Mouse (Mus musculus) heart, postnatal 14 days (tissue): ENCODE results near the gene Npepps. TPM values are rescaled to one million over a fixed set of nuclear protein-coding genes. Genes with fewer than 3 reads are reported as not detected.
"Not testable (repeated sequence)": the region's sequence is repeated elsewhere in the genome, so short reads cannot be mapped to it uniquely, and the experiment has no call there.

Experiments used
- DNase-seq, 2 experiments: peaks; one replicate each; pipeline ENCODE4 v3.0.0; 2021 to 2022
- intact Hi-C: fragments of 180-260 bp; cut with DNase I; formaldehyde crosslinking; loops from one replicate; pipeline ENCODE4 v1.15.1; 2025
- long read RNA-seq, 2 experiments: library from polyadenylated mRNA; stranded (forward); transcript quantifications; one replicate each; pipeline ENCODE4 v2.0.0; 2021
- total RNA-seq, 2 experiments: library from RNA; stranded (reverse); gene quantifications; 2 replicates each; pipeline ENCODE4 v1.2.3; 2021

The Npepps gene
- 10 to 100 TPM; 65.4 to 70.8 TPM for total RNA-seq
- long read RNA-seq, experiment 1, full-length matches to known transcripts: 28 of 42 reads
- long read RNA-seq, experiment 1, partial matches to known transcripts: 9 of 42 reads
- long read RNA-seq, experiment 1, other reads (novel, unspliced or antisense): 5 of 42 reads
- long read RNA-seq, experiment 2, full-length matches to known transcripts: 23 of 34 reads
- long read RNA-seq, experiment 2, partial matches to known transcripts: 6 of 34 reads
- long read RNA-seq, experiment 2, other reads (novel, unspliced or antisense): 5 of 34 reads

- DNase-seq: peak; percentile 81 to 88
- intact Hi-C loops: loop anchor here (2.0 kb wide), 2 partner anchors 20 to 34 kb away; partner anchors contain the start of gene Mrpl45
Observed at GRCm38 (mm10) chr11:97280216-97280861, at the start of gene Npepps. Npepps (minus strand) TSS chr11:97280638.

GRCm38 (mm10) chr11:97328148-97328547, 47.7 kb upstream of the Npepps start:
- intact Hi-C loops: loop anchor here (5.0 to 10.0 kb wide), 2 partner anchors 131 to 253 kb away; no protein-coding TSS in a partner anchor
- peak; percentile 66 to 77 for DNase-seq

- intact Hi-C loops: loop anchor here (5.0 to 10.0 kb wide), 2 partner anchors 128 to 250 kb away; no protein-coding TSS in a partner anchor
- DNase-seq: no peak
Observed at GRCm38 (mm10) chr11:97325224-97325623, 44.8 kb upstream of the Npepps start.

DNA sequence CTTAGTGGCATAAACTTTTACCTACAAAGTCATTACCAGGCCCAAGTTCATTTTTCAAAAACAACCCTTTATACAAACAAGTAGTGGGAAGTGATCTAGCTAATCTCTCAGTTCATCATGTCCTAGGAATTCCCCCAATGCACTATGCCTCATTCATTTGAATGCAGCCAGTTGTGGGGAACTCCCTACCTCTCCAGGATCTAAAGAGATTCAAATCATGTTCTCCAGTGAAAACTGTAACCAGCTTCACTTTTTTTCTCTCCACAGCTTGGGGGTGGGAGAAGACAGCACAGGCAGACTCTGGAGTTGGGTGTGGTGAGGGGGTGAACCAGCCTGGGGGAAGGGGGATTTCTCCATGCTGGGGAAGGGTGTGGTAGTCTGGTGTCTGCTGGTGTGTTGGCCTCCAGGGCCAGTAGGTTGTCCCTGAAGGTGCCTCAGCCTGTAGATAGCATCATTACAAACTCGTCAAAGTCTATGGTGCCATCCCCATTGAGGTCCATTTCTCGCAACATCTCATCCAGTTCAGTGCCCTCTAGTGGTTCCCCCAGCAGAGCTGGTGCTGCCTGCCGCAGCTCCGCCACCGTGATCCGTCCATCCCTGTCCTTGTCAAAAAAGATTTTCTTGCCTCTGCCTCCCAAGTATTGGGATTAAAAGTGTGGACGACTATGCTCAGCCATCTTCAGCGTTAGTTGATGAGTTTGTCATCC, 41.6 kb upstream of the Npepps start:
- not testable (repeated sequence) for DNase-seq
- intact Hi-C loops: loop anchor here (10.0 kb wide), 1 partner anchor 247 kb away; no protein-coding TSS in a partner anchor

GRCm38 (mm10) chr11:97321197-97321596, 40.8 kb upstream of the Npepps start:
- DNase-seq: no peak
- intact Hi-C loops: loop anchor here (10.0 kb wide), 1 partner anchor 246 kb away; no protein-coding TSS in a partner anchor

DNA sequence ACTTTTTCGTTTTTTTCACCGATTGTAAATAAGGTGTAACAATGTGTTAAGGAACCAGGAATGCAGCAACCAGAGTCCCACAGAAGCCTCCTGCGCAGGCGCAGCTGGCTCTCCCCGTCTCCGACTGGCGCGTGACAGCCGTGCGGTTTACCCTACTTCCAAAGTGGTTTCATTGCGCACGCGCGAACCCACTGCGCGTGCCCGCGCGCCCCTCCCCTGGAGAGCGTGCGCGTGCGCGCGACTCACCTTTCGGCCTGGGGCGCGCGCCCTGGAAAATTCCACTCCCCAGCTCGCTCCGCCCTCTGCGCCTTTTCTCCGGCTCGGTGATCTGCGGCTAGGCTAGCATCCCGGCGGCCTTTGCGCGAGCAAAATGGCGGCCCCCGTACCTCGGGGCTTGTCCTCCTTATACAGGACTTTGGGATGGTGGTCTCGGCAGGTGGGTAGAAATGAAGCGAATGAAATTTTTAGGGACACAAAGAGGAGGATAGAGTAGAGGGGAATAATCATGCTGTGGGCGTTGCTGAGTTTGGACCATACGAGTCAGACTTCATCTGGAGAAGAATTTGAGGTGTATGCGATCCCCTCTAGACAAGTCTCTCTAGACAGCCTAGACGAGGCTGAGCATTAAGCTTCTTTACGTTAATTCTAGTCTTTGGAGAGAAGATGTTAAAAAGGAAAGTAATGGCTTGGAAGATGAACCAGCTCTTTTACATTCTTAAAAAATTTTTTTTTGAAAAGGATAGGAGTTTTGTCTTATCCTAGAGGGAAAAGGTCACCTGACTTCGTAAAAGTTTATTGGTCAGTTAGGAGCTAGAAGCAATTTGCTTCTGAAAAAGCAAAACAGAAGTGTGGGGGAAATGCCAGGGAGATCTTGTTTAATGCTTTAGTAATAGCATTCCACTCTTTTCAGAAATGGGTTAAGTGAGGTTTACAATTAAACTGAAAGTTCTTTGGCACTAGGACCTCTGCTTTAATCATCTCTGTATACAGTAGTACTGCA, 35.4 kb upstream of the Npepps start, which contains the start of gene Mrpl45:
TSS of gene Mrpl45 (plus strand) at position 213 of the 1,000 bp plus-strand sequence.
- intact Hi-C loops: loop anchor here (2.0 to 10.0 kb wide), 2 partner anchors 35 to 51 kb away; partner anchors contain the start of gene Npepps

DNA sequence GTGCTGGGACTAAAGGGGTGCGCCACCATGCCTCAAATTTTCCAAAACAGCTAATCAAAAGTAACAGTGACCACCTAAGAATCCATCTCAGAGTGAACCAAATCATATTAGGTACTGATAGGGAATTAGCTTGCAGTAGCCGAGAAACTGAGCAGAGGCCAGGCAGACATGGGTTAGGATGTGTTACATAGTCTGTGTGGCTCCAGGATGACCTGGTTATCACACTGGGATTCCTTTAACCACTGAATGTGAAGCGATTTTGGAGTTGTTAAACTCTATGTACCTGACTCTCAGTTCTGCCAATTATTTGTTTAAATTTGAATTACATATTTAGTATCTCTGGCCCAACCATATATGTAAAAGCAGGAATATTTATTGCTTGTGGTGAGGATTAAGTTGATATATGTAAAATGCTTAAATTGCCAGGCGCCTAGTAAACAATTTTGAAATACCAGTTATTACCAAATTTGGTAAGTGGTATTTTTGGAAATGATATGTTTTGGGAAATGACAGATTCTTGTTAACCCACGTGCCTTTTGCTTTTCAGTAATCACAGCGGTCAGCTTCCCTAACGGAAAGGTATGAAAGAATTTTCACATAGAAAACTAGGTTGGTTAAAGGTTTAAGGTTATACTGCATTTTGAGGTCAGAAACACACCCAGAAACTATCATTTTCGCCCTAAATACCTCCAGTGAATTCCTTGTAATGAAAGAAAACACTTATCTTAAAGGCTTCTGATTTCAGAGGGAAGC, 34.5 kb upstream of the Npepps start:
- DNase-seq: no peak
- intact Hi-C loops: loop anchor here (2.0 to 10.0 kb wide), 4 partner anchors 34 to 118 kb away; partner anchors contain the start of gene Npepps

More for the DNA sequence above, 35.4 kb upstream of the Npepps start, which contains the start of gene Mrpl45:
- DNase-seq: peak; percentile 99 to 100

DNA sequence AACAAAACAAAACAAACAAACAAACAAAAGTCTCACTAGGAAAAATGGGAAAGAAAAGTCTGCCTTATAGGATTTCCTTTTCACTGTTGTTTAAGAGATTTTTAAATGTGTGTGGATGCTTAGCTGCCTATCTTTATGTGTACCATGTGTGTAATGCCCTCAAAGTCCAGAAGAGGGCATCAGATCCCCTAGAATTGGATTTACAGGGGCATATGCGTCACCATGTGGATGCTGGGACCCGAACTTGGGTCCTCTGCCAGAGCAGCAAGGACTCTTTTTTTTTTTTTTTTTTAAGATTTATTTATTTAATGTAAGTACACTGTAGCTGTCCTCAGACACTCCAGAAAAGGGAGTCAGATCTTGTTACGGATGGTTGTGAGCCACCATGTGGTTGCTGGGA, 33.7 kb upstream of the Npepps start:
- no peak for DNase-seq
- intact Hi-C loops: loop anchor here (2.0 to 10.0 kb wide), 4 partner anchors 33 to 117 kb away; partner anchors contain the start of gene Npepps

DNA sequence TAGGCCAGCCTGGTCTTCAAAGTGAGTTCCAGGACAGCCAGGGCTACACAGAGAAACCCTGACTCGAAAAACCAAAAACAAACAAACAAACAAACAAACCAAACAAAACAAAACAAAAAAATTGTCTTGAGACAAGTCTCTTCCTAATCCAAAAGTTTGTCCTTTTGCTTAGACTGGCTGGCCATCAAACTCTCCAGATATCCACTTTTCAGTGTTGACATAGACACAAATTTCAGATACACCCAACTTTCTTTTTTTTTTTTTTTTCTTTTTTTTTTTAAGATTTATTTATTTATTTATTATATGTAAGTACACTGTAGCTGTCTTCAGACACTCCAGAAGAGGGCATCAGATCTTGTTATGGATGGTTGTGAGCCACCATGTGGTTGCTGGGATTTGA, 32.4 kb upstream of the Npepps start:
- intact Hi-C loops: loop anchor here (5.0 to 10.0 kb wide), 3 partner anchors 48 to 116 kb away; no protein-coding TSS in a partner anchor

DNA sequence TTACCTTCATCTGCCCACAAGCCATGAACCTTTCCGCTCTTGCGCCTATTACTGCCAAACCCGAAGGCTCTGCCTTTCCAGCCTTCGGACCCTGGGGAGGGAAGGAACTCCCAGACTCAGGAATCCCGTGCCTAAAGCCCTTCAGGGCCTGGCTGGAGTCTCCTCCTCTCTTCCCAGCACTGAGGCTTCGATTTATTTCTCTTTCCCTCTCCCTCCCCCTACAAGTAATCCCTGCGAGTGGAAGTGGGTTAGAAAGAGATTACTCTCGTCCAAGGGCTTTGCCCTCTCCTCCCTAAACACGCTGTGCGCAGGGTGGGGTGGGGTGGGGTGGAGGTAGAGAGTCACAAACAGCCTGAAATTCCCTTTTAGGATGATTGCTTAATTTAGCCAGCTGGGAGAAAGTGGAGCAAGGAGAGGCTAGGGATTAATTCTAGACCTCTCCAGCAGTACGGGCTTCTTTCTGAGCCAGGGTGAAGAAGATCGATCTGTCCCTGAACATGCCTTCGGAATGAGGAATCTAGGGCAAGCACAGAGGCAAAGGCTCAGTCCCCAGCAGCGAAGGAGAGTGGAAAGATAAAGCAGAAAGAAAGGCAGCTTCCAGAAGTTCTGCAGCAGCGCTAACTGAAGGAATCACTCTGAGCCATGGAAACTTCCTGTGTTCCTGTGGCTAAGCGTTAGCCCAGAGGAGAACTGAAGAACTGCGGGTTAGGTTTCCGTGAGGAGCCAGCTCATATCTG, 30.6 kb upstream of the Npepps start:
- peak; percentile 37 to 40 for DNase-seq
- intact Hi-C loops: loop anchor here (5.0 to 10.0 kb wide), 3 partner anchors 46 to 114 kb away; no protein-coding TSS in a partner anchor

More for the DNA sequence above, 32.4 kb upstream of the Npepps start:
- not testable (repeated sequence) for DNase-seq

GRCm38 (mm10) chr11:97309911-97310571, 29.6 kb upstream of the Npepps start:
- intact Hi-C loops: loop anchor here (5.0 to 10.0 kb wide), 3 partner anchors 45 to 113 kb away; no protein-coding TSS in a partner anchor
- peak; percentile 71 to 77 for DNase-seq

- intact Hi-C loops: no loop called here
- DNase-seq: peak; percentile 74 to 75
Observed at GRCm38 (mm10) chr11:97309451-97309836, 29.0 kb upstream of the Npepps start.

DNA sequence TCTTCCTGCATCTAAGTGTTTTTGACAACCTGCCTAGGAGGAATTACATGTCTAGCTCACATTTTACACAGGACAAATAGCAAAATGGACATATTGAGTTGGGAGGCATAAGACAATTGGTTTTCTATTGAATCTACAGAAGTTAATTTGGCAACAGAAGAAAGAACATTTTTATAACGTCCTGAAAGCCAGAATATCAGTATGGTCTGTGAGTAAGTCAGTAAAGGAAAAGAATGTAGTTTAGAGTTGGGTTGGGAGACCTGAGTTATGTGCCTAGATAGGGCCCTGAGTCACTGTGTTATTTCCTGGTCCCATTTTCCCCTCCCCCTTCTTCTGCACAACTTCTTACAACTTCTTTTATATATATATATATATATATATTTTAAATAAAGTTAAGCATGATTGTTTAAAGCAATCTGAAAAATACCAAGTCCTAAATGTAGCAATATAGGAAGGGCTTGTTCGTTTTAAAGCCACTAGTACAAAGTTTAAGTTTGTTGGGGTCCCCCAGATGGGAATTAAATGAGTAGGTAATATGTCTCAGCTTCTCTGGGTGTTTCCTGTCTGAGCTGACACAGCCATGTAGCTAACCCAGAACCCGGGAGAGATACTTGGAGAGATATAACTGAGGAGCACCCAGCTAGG, 28.5 kb upstream of the Npepps start:
- intact Hi-C loops: no loop called here

GRCm38 (mm10) chr11:97307294-97308069, 27.0 kb upstream of the Npepps start:
- intact Hi-C loops: no loop called here
- no peak for DNase-seq

More for the DNA sequence above, 28.5 kb upstream of the Npepps start:
- DNase-seq: no peak

- DNase-seq: no peak
- intact Hi-C loops: no loop called here
Observed at GRCm38 (mm10) chr11:97304631-97305030, 24.2 kb upstream of the Npepps start.
